Mouse (Mus musculus): ENCODE results near the gene Cacna1i. TPM values are rescaled to one million over a fixed set of nuclear protein-coding genes. Genes with fewer than 3 reads are reported as not detected.

Cacna1i gene
- total and polyA plus RNA-seq, 2 experiments from 2014 or later, result 0.58 to 11.1 TPM

DNA sequence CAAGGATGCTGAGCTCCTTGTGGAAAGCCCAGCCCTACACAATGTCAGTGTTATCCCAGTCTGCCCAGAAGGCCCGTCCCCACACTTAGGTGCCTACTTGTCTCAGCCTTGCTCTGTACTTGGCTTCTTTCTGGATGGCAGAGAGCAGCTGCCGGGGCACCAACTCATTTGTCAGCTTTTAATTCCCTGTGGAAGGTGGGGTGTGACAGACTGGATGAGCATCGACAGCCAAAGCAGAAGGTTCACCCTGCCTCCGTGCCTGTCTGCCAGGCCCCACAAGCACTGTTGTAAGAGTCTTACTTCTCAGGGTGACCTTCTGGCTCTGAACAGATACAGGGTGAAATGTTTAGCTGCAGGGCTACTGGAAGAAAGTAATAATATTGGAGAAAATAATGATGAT is 128.1 kb downstream of the Cacna1i start:
- ATAC-seq (no peak), DNase-seq (no peak)
- Histone ChIP-seq H3K4me2 (ENCODE audit: low read depth) (no peak overlapping the region), H3K4me1 (ENCODE audit: insufficient read depth) (no peaks in the 10 kb centered on the region), H3K9ac (no peak overlapping the region), H3K27me3 (ENCODE audit: insufficient read depth, low read length) (no peaks in the 10 kb centered on the region), H3K9me3 (ENCODE audit: low read length) (no peaks in the 10 kb centered on the region), H3K4me3 (ENCODE audit: low read depth, low read length) (no peak overlapping the region), H3K36me3 (ENCODE audit: insufficient read depth) (no peaks in the 10 kb centered on the region), H3K27ac (ENCODE audit: low read depth, low read length) (no peak overlapping the region)
- no peak for TF ChIP-seq CTCF (IDR thresholded peaks at IDR 0.05; ENCODE audit: low read depth)
- WGBS, result 71% methylated on average over 4 of the region's 4 CpGs

DNA sequence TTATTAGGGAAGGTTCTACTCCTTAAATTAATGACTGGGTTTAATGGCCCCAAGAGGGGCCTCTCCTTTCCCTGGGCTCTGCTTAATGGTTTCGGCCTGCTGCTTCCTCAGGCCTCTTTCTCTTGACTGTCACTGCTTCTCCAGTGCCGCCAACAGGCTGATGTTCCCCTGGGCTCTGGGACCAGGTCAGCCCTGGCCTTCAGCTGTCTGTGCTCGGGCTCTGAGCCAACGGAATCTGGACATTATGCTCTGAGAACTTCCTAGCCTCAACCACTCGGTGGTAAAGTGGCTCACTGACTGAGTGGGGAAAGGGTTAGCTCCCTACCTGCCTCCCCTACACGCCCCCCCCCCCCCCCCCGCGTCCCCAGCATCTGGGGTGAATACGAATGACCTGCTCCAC is 130.0 kb downstream of the Cacna1i start:
- Histone ChIP-seq H3K27me3 (ENCODE audit: insufficient read depth, low read length) (no peaks in the 10 kb centered on the region), H3K27ac (ENCODE audit: low read depth, low read length) (no peak overlapping the region), H3K9ac (no peak overlapping the region), H3K4me2 (ENCODE audit: low read depth) (no peak overlapping the region), H3K4me1 (ENCODE audit: insufficient read depth) (no peaks in the 10 kb centered on the region), H3K9me3 (ENCODE audit: low read length) (no peaks in the 10 kb centered on the region), H3K36me3 (ENCODE audit: insufficient read depth) (no peaks in the 10 kb centered on the region), H3K4me3 (ENCODE audit: low read depth, low read length) (no peak overlapping the region)
- 64% methylated on average over 9 of the region's 9 CpGs for WGBS
- no peak for TF ChIP-seq CTCF (IDR thresholded peaks at IDR 0.05; ENCODE audit: low read depth)
- ATAC-seq (no peak), DNase-seq (no peak)

DNA sequence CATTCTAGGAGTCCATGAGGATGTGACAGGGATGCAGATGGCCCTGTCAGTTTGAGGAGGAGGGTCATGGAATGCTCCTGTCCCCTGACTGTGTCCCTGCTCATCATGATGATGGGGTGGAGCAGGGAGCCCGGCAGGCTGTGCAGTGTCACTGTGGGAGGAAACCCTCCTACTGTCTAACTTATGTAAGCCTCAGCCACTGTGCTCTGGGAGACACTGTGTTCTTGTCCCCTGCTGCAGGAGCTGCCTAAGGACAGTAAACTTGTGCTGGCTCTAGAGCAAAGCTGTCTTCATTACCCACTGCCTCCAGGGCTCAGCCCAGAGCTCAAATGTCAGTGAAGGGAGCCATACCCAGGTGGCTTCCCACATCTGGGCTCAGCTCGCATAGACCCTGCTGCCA is 131.1 kb downstream of the Cacna1i start:
- Histone ChIP-seq H3K4me2 (ENCODE audit: low read depth) (no peak overlapping the region), H3K27me3 (ENCODE audit: insufficient read depth, low read length) (no peaks in the 10 kb centered on the region), H3K4me1 (ENCODE audit: insufficient read depth) (no peaks in the 10 kb centered on the region), H3K4me3 (ENCODE audit: low read depth, low read length) (no peak overlapping the region), H3K27ac (ENCODE audit: low read depth, low read length) (no peak overlapping the region), H3K9me3 (ENCODE audit: low read length) (no peaks in the 10 kb centered on the region), H3K9ac (no peak overlapping the region), H3K36me3 (ENCODE audit: insufficient read depth) (no peaks in the 10 kb centered on the region)
- WGBS, result 77% methylated on average over 2 of the region's 2 CpGs
- no peak for DNase-seq
- no peak for TF ChIP-seq CTCF (IDR thresholded peaks at IDR 0.05; ENCODE audit: low read depth)
- no peak for ATAC-seq

DNA sequence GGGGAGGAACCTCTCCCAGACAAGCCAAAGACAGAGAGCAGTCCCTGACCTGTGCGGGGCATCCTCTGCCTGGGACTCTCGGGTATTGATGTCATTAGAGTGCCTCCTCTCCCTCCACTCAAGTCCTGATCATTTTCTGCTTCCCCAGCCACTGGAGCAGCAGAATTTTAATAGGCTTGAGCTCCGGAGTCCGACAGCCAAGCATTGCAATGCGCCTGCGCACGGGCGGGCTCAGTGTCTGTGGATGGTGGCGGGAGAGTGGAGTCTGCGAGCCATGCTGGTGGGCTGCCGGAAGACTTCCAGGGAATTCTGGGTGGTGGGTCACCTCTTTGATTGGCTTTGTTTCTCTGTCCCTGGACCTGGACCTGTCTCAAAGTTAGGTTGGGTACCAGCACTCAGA is 143.3 kb downstream of the Cacna1i start:
- no peaks in the 10 kb centered on the region for H3K9me3 ChIP-seq (ENCODE audit: low read length)
- no peak overlapping the region for H3K4me3 ChIP-seq (ENCODE audit: low read depth, low read length)
- no peak overlapping the region for H3K9ac ChIP-seq
- H3K4me1 ChIP-seq (ENCODE audit: insufficient read depth), result no peaks in the 10 kb centered on the region
- ATAC-seq (no peak), DNase-seq (no peak)
- WGBS, result 60% methylated on average over 11 of the region's 11 CpGs
- TF ChIP-seq CTCF (IDR thresholded peaks at IDR 0.05; ENCODE audit: low read depth), result no peak
- H3K27ac ChIP-seq (ENCODE audit: low read depth, low read length), result no peak overlapping the region
- H3K36me3 ChIP-seq (ENCODE audit: insufficient read depth), result no peaks in the 10 kb centered on the region
- no peak overlapping the region for H3K4me2 ChIP-seq (ENCODE audit: low read depth)
- H3K27me3 ChIP-seq (ENCODE audit: insufficient read depth, low read length), result no peaks in the 10 kb centered on the region

DNA sequence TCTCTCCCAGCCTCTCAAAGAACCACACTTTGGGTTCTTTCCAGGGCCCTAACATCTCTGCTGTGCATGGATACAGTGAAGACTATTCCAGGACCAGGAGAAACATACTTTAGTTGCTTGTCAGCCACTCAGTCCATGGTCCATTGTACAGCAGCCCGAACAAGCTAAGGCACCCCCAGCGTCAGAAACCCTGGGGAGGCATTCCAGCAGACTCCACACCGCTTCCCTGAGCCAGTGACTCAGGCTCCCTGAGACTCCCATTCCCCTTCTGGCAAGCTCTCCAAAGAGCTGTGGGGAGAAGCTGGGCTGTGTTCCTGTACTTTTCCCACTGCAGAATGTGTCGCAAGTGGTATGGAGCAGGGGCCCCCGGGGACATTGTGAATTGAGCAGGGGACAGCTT is 149.9 kb downstream of the Cacna1i start:
- Histone ChIP-seq H3K27ac (ENCODE audit: low read depth, low read length) (no peak overlapping the region), H3K9me3 (ENCODE audit: low read length) (no peaks in the 10 kb centered on the region), H3K4me3 (ENCODE audit: low read depth, low read length) (no peak overlapping the region), H3K27me3 (ENCODE audit: insufficient read depth, low read length) (no peaks in the 10 kb centered on the region), H3K9ac (no peak overlapping the region), H3K36me3 (ENCODE audit: insufficient read depth) (no peaks in the 10 kb centered on the region), H3K4me1 (ENCODE audit: insufficient read depth) (no peaks in the 10 kb centered on the region), H3K4me2 (ENCODE audit: low read depth) (no peak overlapping the region)
- no peak for TF ChIP-seq CTCF (IDR thresholded peaks at IDR 0.05; ENCODE audit: low read depth)
- DNase-seq (no peak), ATAC-seq (no peak)
- 77% methylated on average over 5 of the region's 5 CpGs for WGBS

DNA sequence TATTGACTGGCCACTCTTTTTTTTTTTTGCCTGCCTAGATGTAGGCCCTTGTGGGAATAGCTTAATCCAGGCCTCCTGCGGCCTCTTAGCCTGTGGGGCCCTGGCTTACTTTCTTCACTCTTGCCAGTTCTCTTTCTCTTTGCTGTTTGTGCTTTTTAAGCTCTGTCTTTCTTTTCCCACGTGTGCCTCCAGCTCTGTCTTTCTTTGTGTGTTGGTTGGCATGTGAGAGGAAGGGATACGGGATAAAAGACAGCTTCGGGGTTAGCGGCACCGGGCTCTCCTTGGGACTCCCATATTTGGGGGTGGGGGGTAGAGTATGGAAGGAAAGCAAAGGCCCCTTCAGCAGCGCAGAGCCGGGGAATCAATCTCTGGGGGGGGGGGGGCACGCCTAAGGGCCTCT is 151.0 kb downstream of the Cacna1i start:
- no peaks in the 10 kb centered on the region for H3K4me1 ChIP-seq (ENCODE audit: insufficient read depth)
- WGBS, result 17% methylated on average over 9 of the region's 9 CpGs
- TF ChIP-seq CTCF (IDR thresholded peaks at IDR 0.05; ENCODE audit: low read depth), result no peak
- DNase-seq (no peak), ATAC-seq (no peak)
- no peak overlapping the region for H3K9ac ChIP-seq
- no peaks in the 10 kb centered on the region for H3K27me3 ChIP-seq (ENCODE audit: insufficient read depth, low read length)
- H3K36me3 ChIP-seq (ENCODE audit: insufficient read depth), result no peaks in the 10 kb centered on the region
- H3K9me3 ChIP-seq (ENCODE audit: low read length), result no peaks in the 10 kb centered on the region
- no peak overlapping the region for H3K27ac ChIP-seq (ENCODE audit: low read depth, low read length)
- H3K4me3 ChIP-seq (ENCODE audit: low read depth, low read length), result no peak overlapping the region
- no peak overlapping the region for H3K4me2 ChIP-seq (ENCODE audit: low read depth)

DNA sequence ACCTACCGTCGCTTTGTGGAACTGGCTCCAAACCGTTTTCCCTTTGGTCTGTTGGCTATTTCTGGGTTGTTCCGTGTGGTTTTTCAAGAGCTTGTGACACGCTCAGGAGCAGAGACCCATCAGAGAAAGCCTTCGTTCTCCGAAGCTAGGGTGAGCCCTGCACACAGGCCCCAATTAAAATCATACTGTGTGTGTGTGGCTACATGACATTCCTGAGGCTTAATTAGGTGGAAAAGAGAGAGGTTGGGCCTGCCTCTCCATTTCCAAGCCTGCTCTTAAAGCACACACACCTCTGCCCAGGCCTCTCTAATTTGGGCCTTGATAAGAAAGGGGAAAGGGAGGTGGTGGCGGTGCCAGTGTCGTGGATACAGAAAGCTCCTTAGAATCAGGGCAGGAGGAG is 151.4 kb downstream of the Cacna1i start:
- H3K9me3 ChIP-seq (ENCODE audit: low read length), result no peaks in the 10 kb centered on the region
- WGBS, result 24% methylated on average over 9 of the region's 9 CpGs
- no peaks in the 10 kb centered on the region for H3K4me1 ChIP-seq (ENCODE audit: insufficient read depth)
- no peaks in the 10 kb centered on the region for H3K36me3 ChIP-seq (ENCODE audit: insufficient read depth)
- DNase-seq (no peak), ATAC-seq (no peak)
- H3K4me2 ChIP-seq (ENCODE audit: low read depth), result no peak overlapping the region
- H3K4me3 ChIP-seq (ENCODE audit: low read depth, low read length), result no peak overlapping the region
- H3K27me3 ChIP-seq (ENCODE audit: insufficient read depth, low read length), result no peaks in the 10 kb centered on the region
- TF ChIP-seq CTCF (IDR thresholded peaks at IDR 0.05; ENCODE audit: low read depth), result no peak
- H3K27ac ChIP-seq (ENCODE audit: low read depth, low read length), result no peak overlapping the region
- H3K9ac ChIP-seq, result no peak overlapping the region

DNA sequence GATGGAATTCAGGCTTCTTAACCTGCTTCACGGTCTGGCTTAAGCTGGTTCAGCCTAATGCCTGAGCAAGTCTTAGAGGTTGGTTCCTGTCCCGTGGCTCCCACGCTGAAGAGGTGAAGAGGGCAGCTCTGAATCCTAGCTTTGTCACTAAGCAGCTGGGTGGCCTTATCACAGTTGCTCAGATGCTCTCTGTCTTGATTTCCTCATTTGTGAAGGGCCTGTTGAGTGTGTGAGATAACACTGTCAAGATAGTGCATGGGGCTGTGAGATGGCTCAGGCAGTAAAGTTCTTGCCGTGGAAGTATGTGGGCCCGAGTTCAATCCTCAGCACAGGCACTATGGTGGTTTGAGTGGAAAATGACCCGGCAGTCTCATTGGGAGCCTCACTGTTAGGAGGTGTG is 153.2 kb downstream of the Cacna1i start:
- Histone ChIP-seq H3K4me3 (ENCODE audit: low read depth, low read length) (no peak overlapping the region), H3K4me2 (ENCODE audit: low read depth) (no peak overlapping the region), H3K9ac (no peak overlapping the region), H3K27me3 (ENCODE audit: insufficient read depth, low read length) (no peaks in the 10 kb centered on the region), H3K9me3 (ENCODE audit: low read length) (no peaks in the 10 kb centered on the region), H3K4me1 (ENCODE audit: insufficient read depth) (no peaks in the 10 kb centered on the region), H3K27ac (ENCODE audit: low read depth, low read length) (no peak overlapping the region), H3K36me3 (ENCODE audit: insufficient read depth) (no peaks in the 10 kb centered on the region)
- WGBS, result 92% methylated on average over 6 of the region's 6 CpGs
- ATAC-seq (no peak), DNase-seq (no peak)
- TF ChIP-seq CTCF (IDR thresholded peaks at IDR 0.05; ENCODE audit: low read depth), result no peak

Measured in forebrain, postnatal 0 days (tissue).